Mouse (Mus musculus) C2C12 (cell line): ENCODE data around the gene Fam192a.

Experiments used
- CTCF ChIP-seq: IDR thresholded peaks from one replicate; pipeline ENCODE4 v1.5.1; 2011; ENCODE audit not compliant: control insufficient read depth, insufficient read depth, insufficient read length
- MYOD1 ChIP-seq: IDR thresholded peaks from one replicate; pipeline ENCODE4 v1.6.1; 2011; ENCODE audit warnings: low read depth; ENCODE audit not compliant: control insufficient read depth, insufficient read length
- USF1 ChIP-seq: IDR thresholded peaks from one replicate; pipeline ENCODE4 v1.6.1; 2011; ENCODE audit warnings: low read depth, mild to moderate bottlenecking, control low read depth, moderate library complexity

DNA sequence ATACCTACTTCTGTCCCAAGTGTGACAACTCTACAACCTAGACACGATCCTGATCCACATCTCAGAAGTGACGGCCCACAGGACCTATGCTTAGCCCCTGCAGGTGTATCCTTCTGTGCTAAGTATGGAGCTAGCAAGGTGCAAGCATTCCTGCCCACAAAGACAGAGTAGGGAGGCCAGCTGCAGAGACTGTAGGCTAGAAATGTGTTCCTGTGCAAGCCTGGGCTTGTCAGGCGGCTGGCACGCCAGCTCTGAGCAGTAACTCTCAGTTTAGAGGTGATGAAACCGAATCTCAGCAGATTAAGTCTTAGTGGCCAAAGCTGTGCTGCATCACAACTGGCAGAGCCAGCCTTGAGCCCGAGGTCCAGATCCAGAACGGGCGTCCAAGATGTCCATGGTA, 33.7 kb downstream of the Fam192a start:
- TF ChIP-seq CTCF (no peak), USF1 (no peak), MYOD1 (no peak)
